Mouse (Mus musculus) hindbrain, postnatal 0 days (tissue): ENCODE measurements at regions not wholly inside any gene's neighbourhood (a gene's known extent, or its start where the extent isn't known, plus 50 kb on each side); places are given as distances from the start of the nearest gene placed in this dataset.

ENCODE experiments used
- ATAC-seq: fragments of 200-750 bp; cut with Nextera tagmentation; 2 replicates; pipeline ENCODE4 v1.8.0; 2017; ENCODE audit warnings: mild to moderate bottlenecking, moderate TSS enrichment, moderate library complexity
- DNase-seq: peaks from one replicate; pipeline ENCODE4 v3.0.0-alpha.2; 2015; ENCODE audit warnings: low spot score
- H3K27ac ChIP-seq: fragments of 300-500 bp; sonication (generic); 2 replicates; pipeline ENCODE4 v1.5.1; 2014; ENCODE audit warnings: mild to moderate bottlenecking
- H3K27me3 ChIP-seq: fragments of 300-500 bp; sonication (generic); 2 replicates; pipeline ENCODE4 v1.6.1; 2014; ENCODE audit warnings: low read length, mixed read lengths; ENCODE audit not compliant: insufficient read depth
- H3K36me3 ChIP-seq: fragments of 300-500 bp; sonication (generic); 2 replicates; pipeline ENCODE4 v1.6.1; 2014; ENCODE audit warnings: low read length, mixed read lengths; ENCODE audit not compliant: insufficient read depth
- H3K4me1 ChIP-seq: fragments of 300-500 bp; sonication (generic); 2 replicates; pipeline ENCODE4 v1.6.1; 2014; ENCODE audit warnings: antibody characterized with exemption, low read length, mixed read lengths; ENCODE audit not compliant: insufficient read depth
- H3K4me2 ChIP-seq: fragments of 300-500 bp; sonication (generic); 2 replicates; pipeline ENCODE4 v1.6.1; 2014; ENCODE audit warnings: low read depth, mild to moderate bottlenecking, low read length, moderate library complexity, mixed read lengths
- H3K4me3 ChIP-seq: fragments of 300-500 bp; sonication (generic); 2 replicates; pipeline ENCODE4 v1.5.1; 2014; ENCODE audit warnings: low read length
- H3K9ac ChIP-seq: fragments of 300-500 bp; sonication (generic); replicated peaks from 2 replicates; pipeline ENCODE4 v1.6.1; 2014; ENCODE audit warnings: mild to moderate bottlenecking, low read length, moderate library complexity, mixed read lengths
- H3K9me3 ChIP-seq: fragments of 300-500 bp; sonication (generic); 2 replicates; pipeline ENCODE4 v1.6.1; 2016; ENCODE audit warnings: low read length, mixed read lengths
- CTCF ChIP-seq: IDR thresholded peaks from 2 replicates; pipeline ENCODE4 v1.5.1; 2016; ENCODE audit warnings: antibody characterized with exemption, control low read depth, low read depth
- WGBS: fragments of 180-500 bp; shearing (Covaris S2); extraction: QIAGEN DNeasy Blood & Tissue Kit; methylation state at CpG from one replicate; pipeline ENCODE4 v1.1.7; 2014; 5-methylcytosine and 5-hydroxymethylcytosine counted together

GRCm38 (mm10) chr3:34811753-34812152 is 161.5 kb downstream of the Sox2 start:
- H3K4me1 ChIP-seq, result no peaks in the 10 kb centered on the region
- H3K27me3 ChIP-seq, result no peaks in the 10 kb centered on the region
- no peak overlapping the region for H3K4me2 ChIP-seq
- WGBS, result 54% methylated on average over 4 of the region's 4 CpGs
- no peak overlapping the region for H3K4me3 ChIP-seq
- DNase-seq (no peak), ATAC-seq (no peak)
- no peak for TF ChIP-seq CTCF
- H3K27ac ChIP-seq, result no peak overlapping the region
- H3K36me3 ChIP-seq, result no peaks in the 10 kb centered on the region
- H3K9ac ChIP-seq, result no peak overlapping the region
- H3K9me3 ChIP-seq, result no peaks in the 10 kb centered on the region

GRCm38 (mm10) chr3:34813046-34813625 is 162.9 kb downstream of the Sox2 start:
- ATAC-seq, result no peak
- no peaks in the 10 kb centered on the region for H3K4me1 ChIP-seq
- no peak overlapping the region for H3K9ac ChIP-seq
- no peak for DNase-seq
- no peaks in the 10 kb centered on the region for H3K9me3 ChIP-seq
- 57% methylated on average over 9 of the region's 9 CpGs for WGBS
- H3K4me3 ChIP-seq, result no peak overlapping the region
- H3K27ac ChIP-seq, result no peak overlapping the region
- no peak for TF ChIP-seq CTCF
- no peaks in the 10 kb centered on the region for H3K27me3 ChIP-seq
- no peaks in the 10 kb centered on the region for H3K36me3 ChIP-seq
- H3K4me2 ChIP-seq, result no peak overlapping the region

DNA sequence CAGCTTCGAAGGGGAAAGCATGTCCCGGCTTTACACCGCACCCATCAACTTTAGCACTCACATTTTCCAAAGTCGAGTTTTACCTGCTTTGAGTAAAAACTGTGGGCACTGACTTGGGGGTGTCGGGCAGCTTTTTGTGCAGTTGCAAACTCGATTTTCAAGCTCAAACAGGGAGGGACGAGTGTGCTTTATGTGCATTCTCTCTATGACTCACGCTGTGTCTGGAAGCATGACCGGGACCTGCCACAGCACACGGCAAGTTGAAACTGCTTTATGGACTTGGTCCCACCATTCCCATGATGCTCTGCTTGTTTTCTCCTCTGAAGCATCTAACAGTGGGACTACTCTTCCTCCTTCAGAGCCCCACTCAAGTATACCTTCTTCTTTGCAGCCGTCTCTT is 174.8 kb downstream of the Sox2 start:
- no peaks in the 10 kb centered on the region for H3K27me3 ChIP-seq
- H3K9ac ChIP-seq, result no peak overlapping the region
- no peak overlapping the region for H3K4me2 ChIP-seq
- DNase-seq, result no peak
- no peak overlapping the region for H3K27ac ChIP-seq
- H3K36me3 ChIP-seq, result no peaks in the 10 kb centered on the region
- no peak for TF ChIP-seq CTCF
- WGBS, result 86% methylated on average over 11 of the region's 11 CpGs
- no peaks in the 10 kb centered on the region for H3K4me1 ChIP-seq
- H3K4me3 ChIP-seq, result no peak overlapping the region
- H3K9me3 ChIP-seq, result no peaks in the 10 kb centered on the region
- no peak for ATAC-seq

- ATAC-seq, result no peak
- TF ChIP-seq CTCF, result no peak
These were observed 176.2 kb downstream of the Sox2 start for GRCm38 (mm10) chr3:34826396-34826795.

GRCm38 (mm10) chr3:34828453-34829206 is 178.4 kb downstream of the Sox2 start:
- Histone ChIP-seq H3K4me2 (no peak overlapping the region), H3K9me3 (no peaks in the 10 kb centered on the region), H3K36me3 (no peaks in the 10 kb centered on the region), H3K4me3 (no peak overlapping the region), H3K27ac (no peak overlapping the region), H3K4me1 (no peaks in the 10 kb centered on the region), H3K9ac (no peak overlapping the region), H3K27me3 (no peaks in the 10 kb centered on the region)
- ATAC-seq (no peak), DNase-seq (no peak)
- 50% methylated on average over 9 of the region's 9 CpGs for WGBS
- TF ChIP-seq CTCF, result no peak

More at GRCm38 (mm10) chr3:34826396-34826795, 176.2 kb downstream of the Sox2 start:
- Histone ChIP-seq H3K9me3 (no peaks in the 10 kb centered on the region), H3K4me1 (no peaks in the 10 kb centered on the region), H3K4me2 (no peak overlapping the region), H3K9ac (no peak overlapping the region), H3K36me3 (no peaks in the 10 kb centered on the region), H3K27me3 (no peaks in the 10 kb centered on the region), H3K27ac (no peak overlapping the region), H3K4me3 (no peak overlapping the region)
- 80% methylated on average over 5 of the region's 5 CpGs for WGBS
- DNase-seq, result no peak

DNA sequence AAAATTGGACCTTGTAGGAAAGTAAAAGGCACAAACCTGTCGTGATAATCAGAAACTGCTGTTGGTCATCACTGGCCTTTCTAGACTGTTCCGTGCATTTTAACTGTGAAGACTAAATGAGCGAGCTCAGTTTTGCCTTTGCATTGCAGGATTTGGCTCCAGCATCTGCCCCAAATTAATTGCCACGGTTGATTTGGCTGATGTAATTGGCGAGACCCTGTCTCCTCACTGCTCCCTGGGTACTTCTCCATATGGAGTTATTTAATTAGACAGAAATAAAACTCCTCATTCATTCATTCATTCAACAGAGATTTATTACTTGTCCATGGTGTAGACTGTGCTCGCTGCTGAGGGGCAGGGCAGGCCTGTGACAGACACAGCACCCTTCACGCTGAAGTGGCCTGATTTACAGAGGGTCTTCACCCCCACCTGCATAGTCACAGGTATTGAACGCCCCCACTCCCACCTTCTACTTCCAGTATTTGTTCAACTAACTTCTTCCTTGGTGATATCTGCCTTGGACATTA is 186.6 kb downstream of the Sox2 start:
- no peak overlapping the region for H3K4me3 ChIP-seq
- ATAC-seq (peak; percentile 35), DNase-seq (peak; percentile 36)
- H3K4me1 ChIP-seq, result no peaks in the 10 kb centered on the region
- H3K4me2 ChIP-seq, result no peak overlapping the region
- no peaks in the 10 kb centered on the region for H3K27me3 ChIP-seq
- 46% methylated on average over 8 of the region's 8 CpGs for WGBS
- no peak overlapping the region for H3K9ac ChIP-seq
- H3K27ac ChIP-seq, result no peak overlapping the region
- TF ChIP-seq CTCF, result no peak
- H3K9me3 ChIP-seq, result no peaks in the 10 kb centered on the region
- H3K36me3 ChIP-seq, result no peaks in the 10 kb centered on the region
